Mouse (Mus musculus): ENCODE results near the gene Ifit1bl1. TPM values are rescaled to one million over a fixed set of nuclear protein-coding genes. Genes with fewer than 3 reads are reported as not detected.

The Ifit1bl1 gene
- polyA plus RNA-seq, 1 experiment from 2014 or later: 19.4 TPM

- Histone ChIP-seq H3K4me3 (ENCODE audit: low read depth, low read length) (no peak overlapping the region), H3K27ac (ENCODE audit: low read depth, low read length) (peak overlapping the region; percentile 80), H3K36me3 (ENCODE audit: control insufficient read depth, insufficient read depth) (no peaks in the 10 kb centered on the region), H3K4me1 (replicated peaks; ENCODE audit: control insufficient read depth, insufficient read depth, low read length) (peaks cover 6% of the 10 kb centered on the region; the same call in 1 of the 2 replicates), H3K4me2 (replicated peaks; ENCODE audit: low read depth) (peak overlapping the region; percentile 35), H3K9ac (ENCODE audit: low read depth, low read length) (no peak overlapping the region), H3K9me3 (ENCODE audit: control insufficient read depth) (no peaks in the 10 kb centered on the region), H3K27me3 (replicated peaks; ENCODE audit: control insufficient read depth, insufficient read depth, low read length) (no peaks in the 10 kb centered on the region)
- 24% methylated on average over 3 of the region's 3 CpGs for WGBS
- peak; percentile 46 for ATAC-seq
- no peak for TF ChIP-seq CTCF (IDR thresholded peaks at IDR 0.05; ENCODE audit: low read depth)
Observed at GRCm38 (mm10) chr19:34553522-34553921, 48.2 kb downstream of the Ifit1bl1 start.

- ATAC-seq: no peak
- peaks cover 6% of the 10 kb centered on the region; the same call in 1 of the 2 replicates for H3K4me1 ChIP-seq (replicated peaks; ENCODE audit: control insufficient read depth, insufficient read depth, low read length)
- H3K4me2 ChIP-seq (replicated peaks; ENCODE audit: low read depth): peak overlapping the region; percentile 33
- no peaks in the 10 kb centered on the region for H3K36me3 ChIP-seq (ENCODE audit: control insufficient read depth, insufficient read depth)
- no peak for TF ChIP-seq CTCF (IDR thresholded peaks at IDR 0.05; ENCODE audit: low read depth)
- H3K9me3 ChIP-seq (ENCODE audit: control insufficient read depth): no peaks in the 10 kb centered on the region
- H3K9ac ChIP-seq (ENCODE audit: low read depth, low read length): no peak overlapping the region
- WGBS: 42% methylated on average over 6 of the region's 6 CpGs
- H3K27ac ChIP-seq (ENCODE audit: low read depth, low read length): peak overlapping the region; percentile 80
- H3K27me3 ChIP-seq (replicated peaks; ENCODE audit: control insufficient read depth, insufficient read depth, low read length): no peaks in the 10 kb centered on the region
- no peak overlapping the region for H3K4me3 ChIP-seq (ENCODE audit: low read depth, low read length)
Observed at GRCm38 (mm10) chr19:34553021-34553420, 48.7 kb downstream of the Ifit1bl1 start.

- no peaks in the 10 kb centered on the region for H3K9me3 ChIP-seq (ENCODE audit: control insufficient read depth)
- 16% methylated on average over 5 of the region's 5 CpGs for WGBS
- TF ChIP-seq CTCF (IDR thresholded peaks at IDR 0.05; ENCODE audit: low read depth): no peak
- H3K4me2 ChIP-seq (replicated peaks; ENCODE audit: low read depth): peak overlapping the region; percentile 44
- H3K9ac ChIP-seq (ENCODE audit: low read depth, low read length): no peak overlapping the region
- H3K4me1 ChIP-seq (replicated peaks; ENCODE audit: control insufficient read depth, insufficient read depth, low read length): peaks cover 6% of the 10 kb centered on the region; the same call in 1 of the 2 replicates
- 0 out of 2 replicates have a peak overlapping the region, but pooled peaks have one; percentile 0 for H3K4me3 ChIP-seq (ENCODE audit: low read depth, low read length)
- peak; percentile 48 for ATAC-seq
- H3K36me3 ChIP-seq (ENCODE audit: control insufficient read depth, insufficient read depth): no peaks in the 10 kb centered on the region
- H3K27ac ChIP-seq (ENCODE audit: low read depth, low read length): peak overlapping the region; percentile 68
- no peaks in the 10 kb centered on the region for H3K27me3 ChIP-seq (replicated peaks; ENCODE audit: control insufficient read depth, insufficient read depth, low read length)
Observed at GRCm38 (mm10) chr19:34551981-34552380, 49.8 kb downstream of the Ifit1bl1 start.

GRCm38 (mm10) chr19:34550534-34551223, 51.1 kb downstream of the Ifit1bl1 start, which contains the start of gene Ifit2:
Gene Ifit2, plus strand, starts transcription at chr19:34550694.
- H3K4me1 ChIP-seq (replicated peaks; ENCODE audit: control insufficient read depth, insufficient read depth, low read length): peaks cover 6% of the 10 kb centered on the region; the same call in 1 of the 2 replicates
- peak within 1 kb of the TSS; percentile 23 for H3K9ac ChIP-seq (ENCODE audit: low read depth, low read length)
- no peaks in the 10 kb centered on the region for H3K36me3 ChIP-seq (ENCODE audit: control insufficient read depth, insufficient read depth)
- no peaks in the 10 kb centered on the region for H3K27me3 ChIP-seq (replicated peaks; ENCODE audit: control insufficient read depth, insufficient read depth, low read length)
- H3K9me3 ChIP-seq (ENCODE audit: control insufficient read depth): no peaks in the 10 kb centered on the region
- ATAC-seq: peak; percentile 55
- WGBS: 1% methylated on average over 22 of the region's 22 CpGs
- H3K4me2 ChIP-seq (replicated peaks; ENCODE audit: low read depth): peak within 1 kb of the TSS; percentile 74
- H3K4me3 ChIP-seq (ENCODE audit: low read depth, low read length): peak within 1 kb of the TSS; percentile 48
- peak within 1 kb of the TSS; percentile 68 for H3K27ac ChIP-seq (ENCODE audit: low read depth, low read length)
- peak; percentile 78 for TF ChIP-seq CTCF (IDR thresholded peaks at IDR 0.05; ENCODE audit: low read depth)

- 29% methylated on average over 4 of the region's 4 CpGs for WGBS
- no peak for TF ChIP-seq CTCF (IDR thresholded peaks at IDR 0.05; ENCODE audit: low read depth)
- peak overlapping the region; percentile 74 for H3K4me2 ChIP-seq (replicated peaks; ENCODE audit: low read depth)
- H3K9me3 ChIP-seq (ENCODE audit: control insufficient read depth): no peaks in the 10 kb centered on the region
- no peak overlapping the region for H3K27ac ChIP-seq (ENCODE audit: low read depth, low read length)
- H3K4me3 ChIP-seq (ENCODE audit: low read depth, low read length): peak overlapping the region; percentile 48
- H3K36me3 ChIP-seq (ENCODE audit: control insufficient read depth, insufficient read depth): no peaks in the 10 kb centered on the region
- H3K27me3 ChIP-seq (replicated peaks; ENCODE audit: control insufficient read depth, insufficient read depth, low read length): no peaks in the 10 kb centered on the region
- peaks cover 6% of the 10 kb centered on the region; the same call in 1 of the 2 replicates for H3K4me1 ChIP-seq (replicated peaks; ENCODE audit: control insufficient read depth, insufficient read depth, low read length)
- no peak for ATAC-seq
- peak overlapping the region; percentile 23 for H3K9ac ChIP-seq (ENCODE audit: low read depth, low read length)
Observed at GRCm38 (mm10) chr19:34550205-34550533, 51.6 kb downstream of the Ifit1bl1 start.

GRCm38 (mm10) chr19:34547976-34548375, 53.8 kb downstream of the Ifit1bl1 start:
- no peaks in the 10 kb centered on the region for H3K36me3 ChIP-seq (ENCODE audit: control insufficient read depth, insufficient read depth)
- TF ChIP-seq CTCF (IDR thresholded peaks at IDR 0.05; ENCODE audit: low read depth): peak; percentile 91
- peaks cover 3% of the 10 kb centered on the region; the same call in 1 of the 2 replicates for H3K4me1 ChIP-seq (replicated peaks; ENCODE audit: control insufficient read depth, insufficient read depth, low read length)
- no peak; the same call in 1 of the 2 replicates for ATAC-seq
- no peak overlapping the region for H3K27ac ChIP-seq (ENCODE audit: low read depth, low read length)
- H3K4me2 ChIP-seq (replicated peaks; ENCODE audit: low read depth): no peak overlapping the region
- H3K9ac ChIP-seq (ENCODE audit: low read depth, low read length): no peak overlapping the region
- H3K9me3 ChIP-seq (ENCODE audit: control insufficient read depth): no peaks in the 10 kb centered on the region
- 42% methylated on average over 7 of the region's 7 CpGs for WGBS
- no peak overlapping the region for H3K4me3 ChIP-seq (ENCODE audit: low read depth, low read length)
- no peaks in the 10 kb centered on the region for H3K27me3 ChIP-seq (replicated peaks; ENCODE audit: control insufficient read depth, insufficient read depth, low read length)

All from intestine, postnatal 0 days (tissue).